ENCODE assay signal across 14 mouse cellular contexts in genomic region chr12:26351321-26351720, GRCm38 (mm10).
DNase-seq lines count a peak whose midpoint lies in the region; ATAC-seq and TF ChIP-seq lines count a peak whose summit lies in the region.
"Had no signal": no experiment of that assay in that cellular context is flagged by ENCODE, and none has a peak within 500 bp of the region (broad histone marks: within the 10 kb centered on the region; RNA-seq: fewer than 3 reads in every experiment).

No protein-coding gene starts in this region.

- H3K9ac ChIP-seq in forebrain, embryonic 15.5 days (replicated peaks) = no peak overlapping the region
- H3K9ac ChIP-seq in midbrain, embryonic 14.5 days (replicated peaks; ENCODE audit: low read length) = no peak overlapping the region
- H3K9ac ChIP-seq: embryonic facial prominence, embryonic 13.5 days; liver, embryonic 12.5 days had no signal

- intact Hi-C loops in left cerebral cortex, adult 2 months (cut with DNase I) = no loop called here

- H3K27me3 ChIP-seq in forebrain, embryonic 15.5 days = no peaks in the 10 kb centered on the region
- no peaks in the 10 kb centered on the region for H3K27me3 ChIP-seq in forebrain, embryonic 10.5 days (ENCODE audit: poor library complexity, severe bottlenecking)
- H3K27me3 ChIP-seq in midbrain, embryonic 14.5 days (ENCODE audit: control insufficient read depth, insufficient read depth, low read length) = no peaks in the 10 kb centered on the region
- H3K27me3 ChIP-seq: embryonic facial prominence, embryonic 13.5 days; liver, embryonic 12.5 days had no signal

- no peak overlapping the region for H3K4me2 ChIP-seq in forebrain, embryonic 15.5 days (replicated peaks)
- H3K4me2 ChIP-seq in midbrain, embryonic 14.5 days (ENCODE audit: low read length) = no peak overlapping the region
- H3K4me2 ChIP-seq: embryonic facial prominence, embryonic 13.5 days; liver, embryonic 12.5 days had no signal

- TF ChIP-seq POLR2A in cortical plate, adult 2 months (IDR thresholded peaks at IDR 0.05; ENCODE audit: extremely low read depth, insufficient read depth, low read length) = no peak

- H3K4me1 ChIP-seq in forebrain, embryonic 15.5 days = peaks cover 8% of the 10 kb centered on the region; the same call in 1 of the 2 replicates
- H3K4me1 ChIP-seq in forebrain, embryonic 10.5 days = peaks cover 11% of the 10 kb centered on the region
- no peaks in the 10 kb centered on the region for H3K4me1 ChIP-seq in cortical plate, adult 2 months (ENCODE audit: control insufficient read depth, insufficient read depth, low read length)
- H3K4me1 ChIP-seq in midbrain, embryonic 14.5 days (ENCODE audit: control insufficient read depth, insufficient read depth, low read length) = no peaks in the 10 kb centered on the region
- H3K4me1 ChIP-seq: liver, embryonic 12.5 days had no signal

- no peak for DNase-seq in forebrain, embryonic 10.5 days (ENCODE audit: extremely low spot score, low spot score)
- DNase-seq in left cerebral cortex, adult 2 months (ENCODE audit: extremely low spot score in 1 of 2, low spot score in 2 of 2) = no peak
- DNase-seq in left cerebral cortex, adult 8-10 months (ENCODE audit: low spot score in 2 of 2) = no peak
- no peak for DNase-seq in midbrain, embryonic 14.5 days
- DNase-seq in kidney, adult 11 months = no peak
- DNase-seq in adrenal gland, adult 8-10 months = no peak
- DNase-seq: cerebellum, adult 18-20 months; heart, postnatal 10 days; kidney, adult 8-10 months; thymus, postnatal 25 days had no signal

- no peaks in the 10 kb centered on the region for H3K9me3 ChIP-seq in forebrain, embryonic 15.5 days
- H3K9me3 ChIP-seq in forebrain, embryonic 10.5 days = no peaks in the 10 kb centered on the region
- H3K9me3 ChIP-seq in midbrain, embryonic 14.5 days (ENCODE audit: control insufficient read depth, low read length) = no peaks in the 10 kb centered on the region
- H3K9me3 ChIP-seq: embryonic facial prominence, embryonic 13.5 days; liver, embryonic 12.5 days had no signal

- H3K27ac ChIP-seq in forebrain, embryonic 15.5 days (replicated peaks) = 0 out of 2 replicates have a peak overlapping the region, but pooled peaks have one; percentile 12
- no peak overlapping the region for H3K27ac ChIP-seq in forebrain, embryonic 10.5 days
- peak overlapping the region; percentile 41; the same call in 1 of the 2 replicates for H3K27ac ChIP-seq in left cerebral cortex, adult 2 months
- peak overlapping the region; percentile 75; the same call in 1 of the 2 replicates for H3K27ac ChIP-seq in cortical plate, adult 2 months (ENCODE audit: insufficient read depth, low read length)
- 0 out of 2 replicates have a peak overlapping the region, but pooled peaks have one; percentile 38 for H3K27ac ChIP-seq in midbrain, embryonic 14.5 days (replicated peaks; ENCODE audit: low read depth, low read length)
- H3K27ac ChIP-seq: embryonic facial prominence, embryonic 13.5 days; liver, embryonic 12.5 days had no signal

- H3K4me3 ChIP-seq in forebrain, embryonic 15.5 days = no peak overlapping the region
- no peak overlapping the region for H3K4me3 ChIP-seq in forebrain, embryonic 10.5 days
- no peak overlapping the region for H3K4me3 ChIP-seq in left cerebral cortex, adult 2 months
- no peak overlapping the region for H3K4me3 ChIP-seq in cortical plate, adult 2 months (ENCODE audit: insufficient read depth, low read length)
- no peak overlapping the region for H3K4me3 ChIP-seq in midbrain, embryonic 14.5 days (replicated peaks; ENCODE audit: low read depth, low read length)
- H3K4me3 ChIP-seq: embryonic facial prominence, embryonic 13.5 days; liver, embryonic 12.5 days had no signal

- WGBS in forebrain, embryonic 15.5 days = 33% methylated on average over 3 of the region's 3 CpGs
- WGBS in forebrain, embryonic 10.5 days = 67% methylated on average over 3 of the region's 3 CpGs
- 40% methylated on average over 3 of the region's 3 CpGs for WGBS in midbrain, embryonic 14.5 days

- no peaks in the 10 kb centered on the region for H3K36me3 ChIP-seq in forebrain, embryonic 15.5 days
- H3K36me3 ChIP-seq in forebrain, embryonic 10.5 days (replicated peaks) = peaks cover 19% of the 10 kb centered on the region
- no peaks in the 10 kb centered on the region for H3K36me3 ChIP-seq in midbrain, embryonic 14.5 days (ENCODE audit: control insufficient read depth, insufficient read depth, low read length)
- H3K36me3 ChIP-seq: liver, embryonic 12.5 days had no signal

- no peak for TF ChIP-seq CTCF in left cerebral cortex, adult 2 months (IDR thresholded peaks at IDR 0.05)
- TF ChIP-seq CTCF in cortical plate, adult 2 months (IDR thresholded peaks at IDR 0.05; ENCODE audit: extremely low read depth, insufficient read depth, low read length) = no peak

- ATAC-seq in forebrain, embryonic 15.5 days (replicated peaks) = no peak
- no peak for ATAC-seq in midbrain, embryonic 14.5 days (ENCODE audit: low FRiP score, low TSS enrichment)
- ATAC-seq: liver, embryonic 12.5 days had no signal
